Mouse (Mus musculus) urinary bladder, postnatal 10 days (tissue): Measurements from ENCODE around the gene Atp13a1.

Experiments used
- DNase-seq: peaks from one replicate; pipeline ENCODE4 v3.0.0; 2022; ENCODE audit warnings: low spot score

Gene Atp13a1

DNA sequence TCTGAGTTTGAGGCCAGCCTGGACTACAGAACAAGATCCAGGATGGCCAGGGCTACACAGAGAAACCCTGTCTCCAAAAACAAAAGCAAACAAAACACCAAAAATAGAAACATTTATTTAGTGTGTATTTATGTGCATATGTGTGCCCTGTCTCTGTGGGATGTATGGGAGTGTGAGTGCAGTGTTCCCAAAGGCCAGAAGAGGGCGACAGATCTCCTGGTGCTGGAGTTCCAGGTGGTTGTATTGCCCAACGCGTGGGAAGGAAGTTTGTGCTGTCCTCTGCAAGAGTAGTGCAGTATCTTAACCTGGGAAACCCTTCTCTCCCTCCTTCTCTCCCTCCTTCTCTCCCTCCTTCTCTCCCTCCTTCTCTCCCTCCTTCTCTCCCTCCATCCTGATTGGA lies 58.9 kb downstream of the Atp13a1 start:
- DNase-seq = no peak

GRCm38 (mm10) chr8:69850926-69851506 lies 60.1 kb downstream of the Atp13a1 start:
- no peak for DNase-seq

DNA sequence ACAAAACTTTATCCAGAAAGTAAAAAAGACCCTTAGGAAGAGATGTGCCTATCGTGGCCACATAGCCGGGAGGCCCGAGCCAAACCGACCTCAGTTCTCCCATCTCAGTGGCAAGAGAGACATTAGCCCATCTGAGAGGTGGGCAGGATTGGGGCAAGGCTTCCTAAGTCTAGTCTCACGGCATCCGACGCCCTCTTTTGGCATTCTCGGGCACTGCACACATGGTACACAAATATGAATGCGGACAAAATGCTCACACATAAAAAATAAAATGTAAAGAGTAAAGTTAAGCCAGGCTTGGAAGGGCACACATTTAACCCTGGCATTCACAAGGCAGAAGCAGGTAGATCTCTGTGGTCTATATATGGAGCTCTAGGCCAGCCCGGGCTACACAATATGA lies 62.9 kb downstream of the Atp13a1 start:
- DNase-seq = no peak
